Mouse (Mus musculus): ENCODE results near the gene Oser1.

The Oser1 gene

DNA sequence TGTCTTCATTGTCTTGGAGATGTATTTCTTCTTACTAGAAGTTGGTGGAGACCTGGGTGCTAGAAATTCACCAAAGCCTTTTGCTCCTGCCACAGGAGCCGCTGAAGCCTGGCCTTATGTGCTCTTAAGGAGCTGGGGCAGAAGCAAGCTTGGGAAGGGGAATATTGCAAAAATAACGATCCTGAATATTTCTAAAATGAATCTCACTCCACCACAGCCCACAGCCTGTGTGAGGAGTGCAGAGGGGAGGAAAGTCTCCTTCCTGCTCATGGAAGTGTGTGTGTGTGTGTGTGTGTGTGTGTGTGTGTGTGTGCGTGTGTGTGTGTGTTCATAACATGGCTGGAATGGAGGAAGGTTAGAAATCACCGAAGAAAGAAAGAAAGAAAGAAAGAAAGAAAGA is 25.7 kb downstream of the Oser1 start:
- no peak for DNase-seq

DNA sequence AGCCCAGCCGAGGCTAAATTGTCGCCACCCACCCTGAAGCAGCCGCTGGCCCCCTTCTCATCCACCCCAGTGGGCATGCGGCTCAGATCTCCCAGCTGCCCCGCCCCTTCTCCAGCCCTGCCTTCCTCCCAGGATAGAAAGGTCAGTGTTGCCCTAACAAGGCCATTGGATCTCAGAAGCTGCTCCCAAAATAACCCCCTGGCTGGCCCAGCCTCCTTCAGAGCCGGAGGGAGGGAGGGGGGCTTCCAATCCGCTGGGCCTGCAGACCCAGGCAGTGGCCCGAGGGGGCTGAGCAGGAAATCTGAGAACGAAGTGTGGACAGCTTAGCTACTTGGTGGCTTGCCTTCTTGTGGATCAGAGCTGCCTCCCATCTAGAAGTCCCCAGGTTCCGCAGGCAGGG is 26.6 kb downstream of the Oser1 start, which contains the start of gene Jph2:
Gene Jph2 (minus strand): TSS at position 89 of the 400 bp plus-strand sequence.
- peak; percentile 88 for DNase-seq

DNA sequence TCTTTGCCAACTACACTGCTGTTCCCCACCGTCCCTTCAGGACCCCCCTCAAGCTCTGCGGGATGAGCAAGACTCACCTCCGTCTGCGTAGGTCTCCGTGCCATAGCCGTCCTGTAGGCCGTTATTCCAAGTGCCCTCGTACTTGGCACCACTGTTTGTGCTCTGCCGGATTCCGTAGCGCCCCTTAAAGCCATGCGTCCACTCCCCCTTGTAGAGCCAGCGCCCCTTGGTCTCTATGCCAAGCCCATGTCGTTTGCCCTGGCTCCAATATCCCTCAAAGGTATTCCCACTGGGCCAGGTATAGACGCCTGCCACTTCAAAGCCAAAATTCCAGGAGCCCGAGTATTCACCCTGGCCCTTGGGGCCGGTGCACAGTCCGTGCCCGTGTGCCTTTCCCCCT is 27.4 kb downstream of the Oser1 start:
- DNase-seq = no peak

DNA sequence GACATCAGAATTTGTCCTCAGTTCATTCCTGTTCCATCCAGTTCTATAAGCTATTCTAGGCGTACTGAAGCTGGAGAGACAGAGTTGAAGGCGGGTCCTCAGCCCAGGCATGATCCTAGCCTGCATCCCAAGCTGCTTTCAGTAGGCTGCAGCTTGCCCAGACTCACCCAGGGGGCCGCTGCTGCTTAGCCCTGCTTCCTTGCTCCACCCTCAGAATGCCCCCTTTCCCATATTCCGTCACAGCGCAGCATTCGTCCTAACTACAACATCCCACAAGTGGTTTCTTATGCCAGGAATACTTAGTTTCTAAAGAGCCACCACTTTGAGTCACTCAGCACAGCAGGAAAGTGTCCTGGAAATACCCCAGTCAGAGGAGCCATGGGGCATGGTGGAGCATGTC is 29.5 kb downstream of the Oser1 start:
- no peak for DNase-seq

DNA sequence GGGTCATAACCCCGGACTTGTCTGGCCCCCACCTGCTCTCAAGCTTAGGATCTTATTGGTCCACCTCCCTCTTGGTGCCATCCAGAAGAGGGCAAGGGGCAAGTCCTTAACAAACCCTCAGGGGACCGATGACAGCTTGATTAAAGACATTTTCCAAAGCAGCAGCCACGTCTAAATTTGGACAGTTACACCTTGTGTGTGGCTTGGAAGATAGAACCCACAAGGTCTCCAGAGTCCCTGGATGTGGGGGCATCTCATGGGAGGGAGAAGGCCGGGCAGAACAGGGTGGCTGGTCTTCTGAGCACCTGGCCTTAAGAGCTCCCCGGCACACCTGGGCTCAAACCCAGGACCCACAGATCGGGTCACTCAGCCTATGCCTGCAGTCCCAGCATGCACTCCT is 30.5 kb downstream of the Oser1 start:
- DNase-seq = no peak

DNA sequence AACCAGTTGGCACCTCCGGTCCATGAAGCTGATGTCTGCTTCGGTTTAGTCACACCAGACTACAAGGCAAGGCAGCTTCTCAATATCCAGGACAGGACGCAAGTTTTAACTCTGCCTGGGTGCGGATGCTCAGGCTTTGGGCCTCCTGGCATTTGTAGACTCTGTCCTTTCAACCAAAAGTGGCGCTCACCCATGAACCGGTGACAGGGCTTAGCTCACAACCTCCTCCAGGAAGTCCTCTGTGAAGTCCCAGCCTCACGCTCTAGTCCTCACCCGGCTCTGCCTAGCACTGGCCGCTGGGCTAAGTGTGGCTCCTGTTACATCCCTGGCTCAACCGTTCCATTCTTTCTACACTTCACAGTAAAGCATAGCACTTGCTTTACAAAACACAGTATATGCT is 31.3 kb downstream of the Oser1 start:
- no peak for DNase-seq

DNA sequence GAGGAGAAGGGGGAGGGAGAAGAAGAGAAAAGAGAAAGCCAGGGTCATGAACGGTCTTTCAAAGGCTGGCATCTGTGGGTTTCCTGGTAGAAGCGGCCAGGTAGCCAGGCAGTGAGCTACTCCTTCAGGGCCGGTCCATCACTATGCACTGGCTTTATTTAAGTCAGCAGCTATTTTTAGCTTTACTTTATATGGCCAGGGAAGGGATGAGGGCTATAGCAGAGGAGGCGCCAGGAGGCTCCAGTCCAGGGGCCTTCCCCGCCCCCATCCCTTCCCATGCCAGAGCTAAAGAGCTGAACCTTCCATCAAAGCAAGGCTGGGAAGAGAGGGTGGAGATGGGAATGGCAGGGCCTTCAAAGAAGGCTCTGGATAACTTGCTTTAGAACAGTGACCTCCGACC is 32.1 kb downstream of the Oser1 start:
- peak; percentile 68 for DNase-seq

DNA sequence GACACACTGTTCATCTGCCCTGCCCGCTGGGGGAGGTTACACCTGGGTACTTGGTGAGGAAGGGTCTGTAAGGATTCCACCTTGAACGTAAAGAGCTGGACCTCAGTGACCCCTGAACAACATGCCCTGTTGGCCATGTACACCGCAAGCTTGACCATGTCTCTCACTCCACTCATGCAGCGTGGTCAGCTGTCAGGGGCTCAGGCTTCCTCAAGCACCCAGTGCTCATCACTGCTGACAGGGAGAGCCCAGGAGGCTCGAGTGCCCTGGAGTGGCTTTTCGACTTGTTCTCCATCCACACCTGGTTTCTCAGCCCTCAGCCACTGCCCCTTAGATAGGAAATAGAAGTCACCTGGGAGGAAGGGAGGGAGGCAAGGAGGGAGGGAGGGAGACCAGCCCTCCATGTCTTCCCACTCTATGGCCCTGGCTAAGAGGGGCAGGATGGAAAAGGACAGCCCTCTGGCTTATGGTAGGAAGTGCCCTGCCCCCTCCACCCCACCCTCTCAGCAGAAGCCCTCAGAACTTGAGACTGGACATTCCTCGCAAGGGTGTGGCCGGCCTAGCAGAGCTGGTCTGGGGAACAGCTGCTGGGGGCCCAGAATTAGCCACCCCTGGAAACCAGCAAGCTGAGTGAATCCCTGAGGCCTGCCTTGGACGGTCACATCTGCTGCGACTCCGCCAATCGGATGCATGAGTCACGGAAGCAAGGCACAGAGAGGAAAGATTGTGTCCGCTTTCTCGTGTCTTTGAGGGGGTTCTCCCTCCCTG is 37.9 kb downstream of the Oser1 start:
- peak; percentile 50 for DNase-seq

DNA sequence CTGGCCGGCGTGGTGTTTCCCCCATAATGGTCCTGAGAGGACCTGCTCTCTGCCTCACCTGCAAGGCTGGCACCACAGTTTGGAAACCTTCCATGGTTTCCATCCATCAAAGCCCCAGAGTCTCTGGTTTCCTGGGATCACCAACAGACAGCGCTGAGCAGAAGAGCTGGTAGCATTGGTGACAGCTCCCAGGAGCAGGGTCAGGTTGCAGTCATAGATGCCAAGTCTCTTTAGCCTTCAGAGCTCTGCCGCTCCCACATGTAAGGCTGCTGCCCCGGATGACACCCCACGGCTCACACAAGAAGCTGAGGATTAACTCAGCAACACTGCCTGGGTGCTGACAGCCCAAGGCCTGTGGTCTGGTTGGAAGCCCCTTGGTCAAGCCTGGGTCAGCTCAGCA is 39.4 kb downstream of the Oser1 start:
- no peak for DNase-seq

DNA sequence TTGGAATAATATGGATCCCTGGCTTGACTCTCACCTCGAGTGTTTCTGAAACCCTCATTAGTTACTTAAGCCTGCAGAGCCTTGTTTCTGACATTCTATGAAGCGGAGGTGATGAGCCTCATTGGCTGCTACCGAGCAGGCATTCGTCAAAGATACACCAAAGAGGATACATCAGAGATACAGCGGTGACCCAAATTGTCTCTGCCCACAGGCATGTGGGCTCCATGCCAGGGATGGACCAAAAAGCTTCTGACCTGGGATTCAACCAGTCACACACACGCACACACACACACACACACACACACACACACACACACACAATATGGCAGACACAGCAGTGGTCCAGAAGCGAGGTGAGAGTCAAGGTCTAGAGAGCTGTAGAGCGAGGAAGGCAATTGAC is 43.3 kb downstream of the Oser1 start:
- DNase-seq = no peak

DNA sequence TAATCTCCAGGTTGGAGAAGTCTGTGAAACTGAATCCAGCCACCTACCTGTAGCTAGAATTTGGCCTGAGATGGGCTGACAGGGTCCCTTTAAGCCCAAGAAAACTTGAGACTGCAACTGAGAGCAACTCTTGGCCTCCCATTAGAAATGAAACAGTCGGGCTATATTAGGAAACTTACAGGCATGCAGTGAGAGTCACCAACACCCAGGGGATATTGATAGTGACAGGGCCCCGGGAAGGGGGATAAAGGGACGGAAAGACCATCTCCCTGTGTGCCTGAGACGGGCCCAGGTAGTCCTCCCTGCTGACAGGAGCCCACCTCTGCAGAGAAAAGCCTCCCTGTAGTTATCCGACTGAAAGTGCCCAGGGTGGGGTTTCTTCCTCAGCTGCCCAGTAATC is 45.1 kb downstream of the Oser1 start:
- DNase-seq = no peak

DNA sequence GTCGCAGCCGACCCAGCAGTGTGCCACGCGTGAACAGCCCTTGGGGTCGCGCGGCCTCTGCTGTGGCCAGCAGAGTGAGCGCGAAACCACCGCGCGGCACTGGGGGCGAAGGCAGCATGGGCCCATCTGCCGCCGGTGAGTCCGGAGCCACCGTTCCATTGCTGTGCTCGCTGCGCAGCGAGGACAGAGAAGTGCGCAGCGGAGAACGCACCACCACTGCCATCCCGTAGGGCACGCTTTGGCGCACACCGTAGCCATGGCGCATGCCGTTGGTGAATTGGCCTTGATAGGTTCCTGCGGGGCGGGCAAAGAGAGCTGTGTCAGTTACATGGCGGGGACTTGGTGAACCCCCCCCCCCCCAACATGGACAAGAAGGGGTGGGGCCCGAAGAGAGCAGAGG is 48.4 kb downstream of the Oser1 start:
- DNase-seq = no peak

DNA sequence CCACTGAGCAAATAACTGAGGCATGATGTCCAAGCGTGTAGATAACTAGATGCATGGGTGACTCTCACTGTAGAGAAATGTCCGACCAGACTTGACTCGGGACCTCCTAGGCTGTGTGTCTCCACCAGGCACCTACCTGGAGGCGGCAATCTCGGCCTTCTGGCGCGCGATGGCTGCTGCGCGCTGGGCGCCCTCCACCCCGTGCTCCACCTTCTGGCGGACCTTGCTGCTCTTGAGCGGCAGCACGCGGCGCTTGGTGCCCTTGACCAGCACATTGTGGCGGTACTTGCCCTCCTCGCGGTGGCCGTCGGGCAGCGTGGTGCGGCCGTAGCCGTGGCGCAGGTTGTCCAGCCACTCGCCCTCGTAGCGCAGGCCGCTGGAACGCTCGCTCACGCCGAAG is 49.0 kb downstream of the Oser1 start:
- no peak for DNase-seq

DNA sequence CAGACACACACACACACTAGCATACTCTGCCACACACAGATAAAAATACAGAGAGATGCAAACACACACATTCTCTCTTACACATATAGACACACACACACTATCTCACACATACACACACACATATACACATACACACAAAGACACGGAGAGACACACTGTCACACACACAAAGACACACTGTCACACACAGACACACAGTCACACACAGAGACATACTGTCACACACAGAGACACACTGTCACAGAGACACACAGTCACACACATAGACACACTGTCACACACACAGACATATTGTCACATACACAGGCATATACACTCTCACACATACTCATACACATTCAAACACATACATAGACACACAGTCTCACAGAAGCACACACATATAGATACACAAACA is 51.9 kb downstream of the Oser1 start:
- DNase-seq = no peak

DNA sequence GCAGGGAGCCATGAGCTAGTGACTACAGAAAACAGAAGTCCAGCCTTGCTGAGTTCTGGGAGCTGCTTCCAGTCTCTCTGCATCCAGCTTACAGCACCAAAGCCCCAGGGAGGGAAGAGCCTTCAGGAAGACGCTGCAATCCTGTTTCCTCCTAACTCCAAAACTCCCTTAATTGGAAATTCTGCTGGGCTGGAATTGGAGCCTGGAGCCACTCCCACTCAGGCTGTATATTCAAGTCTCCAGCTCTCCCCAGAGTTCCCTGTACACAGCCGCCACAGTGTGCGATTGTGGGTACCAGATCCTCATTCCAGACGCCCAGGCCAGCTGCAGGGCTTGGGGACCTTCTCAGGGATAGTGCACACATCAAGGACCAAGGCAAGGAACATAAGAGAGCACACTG is 54.3 kb downstream of the Oser1 start:
- DNase-seq = peak; percentile 38

DNA sequence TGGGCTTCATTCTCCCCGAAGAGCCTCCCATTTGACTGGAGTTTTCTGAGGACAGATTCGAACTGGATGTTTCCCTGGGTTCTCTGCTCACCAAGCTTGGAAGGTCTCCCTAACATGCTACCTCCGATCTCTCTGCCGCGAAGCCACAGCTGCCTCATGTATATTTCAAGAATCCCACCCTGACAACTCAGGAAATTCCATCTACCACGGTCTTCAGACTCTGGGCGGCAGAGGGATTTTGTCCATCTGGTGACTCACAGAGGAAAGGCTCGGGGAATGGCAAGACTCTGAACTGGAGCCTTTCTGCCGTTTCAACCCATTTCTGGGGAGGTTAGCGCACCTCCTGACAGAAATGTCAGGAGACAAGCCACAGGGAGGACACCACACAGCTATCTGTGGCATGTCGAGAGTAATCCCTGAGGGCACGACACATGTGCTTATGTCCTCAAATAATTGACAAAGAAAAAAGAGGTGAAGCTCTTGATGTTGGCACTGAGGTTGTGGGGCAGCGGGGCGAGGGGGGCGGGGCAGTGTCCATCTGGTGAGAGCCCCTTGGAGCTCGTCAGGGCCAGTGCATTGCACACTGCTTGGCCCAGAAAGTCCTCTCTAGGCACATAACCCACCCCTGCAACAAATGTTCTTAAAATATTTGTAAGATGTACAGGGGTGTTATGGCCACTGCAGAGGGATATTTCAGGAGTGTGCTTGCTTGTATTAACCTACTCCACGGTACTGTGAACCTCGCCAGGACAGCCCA is 59.5 kb downstream of the Oser1 start:
- DNase-seq = peak; percentile 60

DNA sequence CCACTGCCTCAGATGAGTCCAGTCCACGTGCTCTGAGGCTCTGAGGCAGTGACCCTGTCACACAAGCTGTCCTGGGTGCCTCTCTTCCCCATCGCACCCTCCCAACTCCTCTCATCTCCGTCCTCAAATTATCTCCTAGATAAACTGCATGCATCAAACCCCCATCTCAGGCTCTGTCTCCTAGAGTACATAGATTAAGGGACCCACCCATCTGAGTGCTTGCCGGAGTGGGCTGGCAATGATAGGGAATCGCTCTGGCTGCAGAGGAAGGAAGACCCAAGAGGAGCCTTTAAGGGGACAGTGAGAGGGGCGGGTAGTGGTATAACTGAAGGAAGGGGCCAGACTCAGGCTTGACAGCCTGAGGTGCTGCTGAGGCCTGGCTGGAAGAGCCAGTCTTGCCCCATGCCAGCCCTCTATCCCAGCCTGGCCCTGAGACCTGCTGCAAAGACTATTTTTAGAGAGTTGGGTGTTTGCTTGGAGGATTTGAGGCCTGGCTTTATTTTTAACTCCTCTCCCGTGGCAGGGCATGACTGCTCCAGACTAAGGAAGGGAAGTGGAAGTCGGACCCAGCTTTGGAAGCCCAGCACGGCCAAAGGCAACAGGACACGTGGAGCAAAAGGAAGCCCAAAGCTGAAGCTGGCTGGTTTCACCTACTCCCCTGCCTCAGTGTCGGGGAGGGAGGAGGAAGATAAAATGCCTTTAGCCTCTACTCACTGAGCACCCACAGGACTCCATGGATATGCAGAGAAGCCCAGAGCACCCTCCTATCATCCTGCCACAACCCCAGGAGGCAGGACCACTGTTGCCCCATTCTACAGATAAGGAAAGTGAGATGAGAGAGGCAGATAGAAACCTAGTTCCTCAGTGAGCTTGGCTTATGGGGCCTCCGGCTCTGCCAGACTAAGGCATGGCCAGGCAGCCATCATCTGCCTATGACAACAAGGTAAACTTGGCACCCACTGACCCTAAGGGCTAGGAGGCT is 61.3 kb downstream of the Oser1 start:
- DNase-seq = peak; percentile 41

DNA sequence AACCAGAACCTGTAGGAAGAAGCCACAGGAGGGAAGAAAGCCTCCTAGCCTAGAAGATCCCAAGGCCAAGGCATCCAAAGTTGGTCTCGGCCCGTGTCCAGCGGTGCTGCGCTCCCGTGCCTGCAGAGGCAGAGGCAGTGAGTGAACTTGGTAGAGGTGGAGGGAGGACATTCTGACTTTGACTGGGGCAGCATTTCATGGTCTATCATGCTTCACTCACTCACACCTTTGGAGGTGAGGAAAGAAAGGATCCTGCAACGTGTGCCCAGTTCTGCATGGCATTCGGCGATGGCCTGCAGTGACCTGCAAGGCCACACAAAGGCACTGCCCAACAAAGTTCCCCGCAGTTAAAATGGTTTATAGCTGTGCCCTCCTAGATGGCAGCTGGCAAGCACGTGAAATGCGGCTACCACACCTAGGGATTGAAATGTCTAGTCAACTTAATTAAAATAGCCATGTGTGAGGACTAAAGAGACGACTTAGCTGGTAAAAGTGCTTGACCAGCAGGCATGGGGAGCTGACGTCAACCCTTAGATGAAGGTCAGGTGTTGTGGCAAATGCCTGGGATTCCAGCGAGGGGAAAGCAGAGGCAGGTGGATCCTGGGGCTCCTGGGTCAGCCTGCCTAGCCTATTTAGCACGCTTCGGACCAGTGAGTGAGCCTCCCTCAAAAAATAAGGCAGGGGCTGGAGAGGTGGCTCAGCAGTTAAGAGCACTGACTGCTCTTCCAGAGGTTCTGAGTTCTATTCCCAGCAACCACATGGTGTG is 63.5 kb downstream of the Oser1 start:
- DNase-seq = no peak

DNA sequence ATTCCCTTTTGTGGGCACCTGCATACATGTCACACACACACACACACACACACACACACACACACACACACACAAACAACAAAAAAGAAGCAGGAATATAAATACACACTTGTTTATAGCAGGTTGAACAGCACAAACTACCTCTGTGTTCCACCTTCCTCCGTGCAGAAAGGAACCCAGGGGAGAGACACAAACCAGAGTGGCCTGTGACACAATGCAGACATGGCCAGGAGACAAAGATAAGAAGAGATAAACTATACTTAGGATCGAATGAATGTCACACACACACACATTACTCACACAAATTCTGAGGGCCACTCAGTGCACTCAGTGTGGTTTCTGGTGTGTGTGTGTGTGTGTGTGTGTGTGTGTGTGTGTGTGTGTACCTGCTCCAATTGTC is 65.2 kb downstream of the Oser1 start:
- DNase-seq = no peak

DNA sequence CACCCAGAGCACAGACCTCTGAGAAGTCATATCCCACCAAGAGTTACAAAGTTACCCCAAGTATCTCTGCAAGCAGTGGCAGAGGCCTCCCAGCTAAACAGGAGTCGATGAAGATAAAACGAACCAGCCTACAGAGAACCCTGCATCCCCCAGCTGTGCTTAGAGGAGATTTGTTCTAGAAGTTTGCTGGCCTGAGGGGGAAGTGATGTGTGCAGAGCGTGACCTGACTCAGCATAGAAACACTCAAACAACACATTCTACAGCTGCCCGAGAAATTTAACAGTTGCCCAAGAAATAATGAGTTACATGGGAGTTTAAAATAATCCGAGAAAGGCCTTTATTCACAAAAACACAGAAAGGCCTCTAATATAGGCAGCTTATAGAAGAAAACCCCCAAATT is 65.8 kb downstream of the Oser1 start:
- no peak for DNase-seq

DNA sequence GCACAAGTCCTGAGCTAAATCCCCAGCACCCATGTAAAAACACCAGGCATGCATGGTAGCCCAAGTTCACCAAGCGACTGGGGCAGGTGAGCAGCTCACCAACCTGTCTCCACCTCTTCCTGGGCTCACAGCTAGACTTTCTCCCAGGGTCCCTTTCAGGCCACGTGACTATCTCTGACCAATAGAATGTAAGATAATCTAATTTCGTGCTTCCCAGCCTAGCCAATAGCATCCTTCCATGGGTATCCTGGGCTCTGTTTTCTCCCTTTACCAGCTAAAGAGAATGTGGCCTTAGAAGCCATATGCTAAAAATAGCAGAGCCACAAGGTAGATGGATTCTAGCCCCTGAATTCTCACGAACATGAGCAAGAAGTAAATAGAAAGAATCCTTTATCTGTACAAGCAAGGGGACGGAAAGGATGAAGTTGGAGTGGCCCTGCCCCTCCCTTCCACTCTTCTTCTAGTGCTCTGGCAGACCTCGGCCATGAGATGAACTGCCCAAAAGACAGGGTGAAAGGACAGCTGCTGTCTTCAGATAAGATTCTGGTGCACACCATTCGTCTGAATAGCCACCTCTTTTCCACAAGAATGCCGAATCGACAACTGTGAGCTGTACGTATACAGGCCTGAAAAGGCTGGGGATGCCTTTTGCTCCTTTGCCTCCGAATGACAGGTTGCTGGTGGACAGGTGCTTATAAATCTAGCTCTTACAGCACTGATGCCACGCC is 68.2 kb downstream of the Oser1 start:
- no peak for DNase-seq

Measured in lung, postnatal 10 days (tissue).